Mouse (Mus musculus): Measurements from ENCODE around the gene Smyd4. TPM values are rescaled to one million over a fixed set of nuclear protein-coding genes. Genes with fewer than 3 reads are reported as not detected.
"Not testable (repeated sequence)": the region's sequence is repeated elsewhere in the genome, so short reads cannot be mapped to it uniquely, and the experiment has no call there.

Gene Smyd4
- polyA plus RNA-seq, 1 experiment from 2014 or later: 13.9 TPM

- ATAC-seq (ENCODE audit: low FRiP score): no peak
Observed at GRCm38 (mm10) chr11:75351225-75351624, 3.0 kb downstream of the Smyd4 start.

GRCm38 (mm10) chr11:75355475-75355874, 7.2 kb downstream of the Smyd4 start:
- 90% methylated on average over 1 of the region's 1 CpGs for WGBS
- H3K27me3 ChIP-seq (ENCODE audit: control insufficient read depth, insufficient read depth, low read length): no peaks in the 10 kb centered on the region

More at GRCm38 (mm10) chr11:75351225-75351624, 3.0 kb downstream of the Smyd4 start:
- Histone ChIP-seq H3K36me3 (ENCODE audit: control insufficient read depth, insufficient read depth, low read length) (no peaks in the 10 kb centered on the region), H3K9ac (ENCODE audit: low read depth, low read length) (no peak overlapping the region), H3K4me2 (replicated peaks; ENCODE audit: low read depth, low read length) (no peak overlapping the region), H3K4me1 (replicated peaks; ENCODE audit: control insufficient read depth, insufficient read depth, low read length) (no peaks in the 10 kb centered on the region), H3K27me3 (ENCODE audit: control insufficient read depth, insufficient read depth, low read length) (no peaks in the 10 kb centered on the region), H3K4me3 (ENCODE audit: low read depth, low read length) (no peak overlapping the region), H3K27ac (ENCODE audit: low read depth, low read length) (no peak overlapping the region), H3K9me3 (ENCODE audit: control insufficient read depth, low read length) (no peaks in the 10 kb centered on the region)
- no peak for DNase-seq (ENCODE audit: low spot score)

GRCm38 (mm10) chr11:75377125-75377524, 28.9 kb downstream of the Smyd4 start:
- Histone ChIP-seq H3K27ac (ENCODE audit: low read depth, low read length) (no peak overlapping the region), H3K9ac (ENCODE audit: low read depth, low read length) (no peak overlapping the region), H3K9me3 (ENCODE audit: control insufficient read depth, low read length) (no peaks in the 10 kb centered on the region), H3K4me1 (replicated peaks; ENCODE audit: control insufficient read depth, insufficient read depth, low read length) (no peaks in the 10 kb centered on the region), H3K36me3 (ENCODE audit: control insufficient read depth, insufficient read depth, low read length) (no peaks in the 10 kb centered on the region), H3K4me3 (ENCODE audit: low read depth, low read length) (no peak overlapping the region), H3K4me2 (replicated peaks; ENCODE audit: low read depth, low read length) (no peak overlapping the region), H3K27me3 (ENCODE audit: control insufficient read depth, insufficient read depth, low read length) (no peaks in the 10 kb centered on the region)
- no peak for ATAC-seq (ENCODE audit: low FRiP score)
- DNase-seq (ENCODE audit: low spot score): no peak
- WGBS: 88% methylated on average over 1 of the region's 1 CpGs

More at GRCm38 (mm10) chr11:75355475-75355874, 7.2 kb downstream of the Smyd4 start:
- ATAC-seq (ENCODE audit: low FRiP score): no peak
- no peak overlapping the region for H3K4me3 ChIP-seq (ENCODE audit: low read depth, low read length)
- H3K36me3 ChIP-seq (ENCODE audit: control insufficient read depth, insufficient read depth, low read length): no peaks in the 10 kb centered on the region
- H3K4me1 ChIP-seq (replicated peaks; ENCODE audit: control insufficient read depth, insufficient read depth, low read length): no peaks in the 10 kb centered on the region
- H3K9me3 ChIP-seq (ENCODE audit: control insufficient read depth, low read length): no peaks in the 10 kb centered on the region
- H3K4me2 ChIP-seq (replicated peaks; ENCODE audit: low read depth, low read length): no peak overlapping the region
- H3K9ac ChIP-seq (ENCODE audit: low read depth, low read length): no peak overlapping the region
- H3K27ac ChIP-seq (ENCODE audit: low read depth, low read length): no peak overlapping the region
- DNase-seq (ENCODE audit: low spot score): no peak

- H3K27ac ChIP-seq (ENCODE audit: low read depth, low read length); ATAC-seq (ENCODE audit: low FRiP score); H3K4me2 ChIP-seq (replicated peaks; ENCODE audit: low read depth, low read length); H3K27me3 ChIP-seq (ENCODE audit: control insufficient read depth, insufficient read depth, low read length); H3K4me1 ChIP-seq (replicated peaks; ENCODE audit: control insufficient read depth, insufficient read depth, low read length); H3K36me3 ChIP-seq (ENCODE audit: control insufficient read depth, insufficient read depth, low read length); H3K9me3 ChIP-seq (ENCODE audit: control insufficient read depth, low read length); H3K9ac ChIP-seq (ENCODE audit: low read depth, low read length); H3K4me3 ChIP-seq (ENCODE audit: low read depth, low read length); DNase-seq (ENCODE audit: low spot score): not testable (repeated sequence)
- 94% methylated on average over 2 of the region's 2 CpGs for WGBS
Observed at GRCm38 (mm10) chr11:75378786-75379185, 30.6 kb downstream of the Smyd4 start.

- not testable (repeated sequence) for ATAC-seq (ENCODE audit: low FRiP score)
- WGBS: 59% methylated on average over 3 of the region's 3 CpGs
Observed at GRCm38 (mm10) chr11:75383529-75383928, 35.3 kb downstream of the Smyd4 start.

GRCm38 (mm10) chr11:75395611-75396010, 47.4 kb downstream of the Smyd4 start:
- Histone ChIP-seq H3K9me3 (ENCODE audit: control insufficient read depth, low read length) (no peaks in the 10 kb centered on the region), H3K4me2 (replicated peaks; ENCODE audit: low read depth, low read length) (no peak overlapping the region), H3K4me1 (replicated peaks; ENCODE audit: control insufficient read depth, insufficient read depth, low read length) (no peaks in the 10 kb centered on the region), H3K27me3 (ENCODE audit: control insufficient read depth, insufficient read depth, low read length) (no peaks in the 10 kb centered on the region), H3K27ac (ENCODE audit: low read depth, low read length) (no peak overlapping the region), H3K9ac (ENCODE audit: low read depth, low read length) (no peak overlapping the region), H3K36me3 (ENCODE audit: control insufficient read depth, insufficient read depth, low read length) (no peaks in the 10 kb centered on the region), H3K4me3 (ENCODE audit: low read depth, low read length) (no peak overlapping the region)
- WGBS: 88% methylated on average over 1 of the region's 1 CpGs
- DNase-seq (ENCODE audit: low spot score): no peak
- ATAC-seq (ENCODE audit: low FRiP score): no peak

More at GRCm38 (mm10) chr11:75383529-75383928, 35.3 kb downstream of the Smyd4 start:
- not testable (repeated sequence) for H3K4me3 ChIP-seq (ENCODE audit: low read depth, low read length); H3K27ac ChIP-seq (ENCODE audit: low read depth, low read length); H3K36me3 ChIP-seq (ENCODE audit: control insufficient read depth, insufficient read depth, low read length); DNase-seq (ENCODE audit: low spot score); H3K4me2 ChIP-seq (replicated peaks; ENCODE audit: low read depth, low read length); H3K9ac ChIP-seq (ENCODE audit: low read depth, low read length); H3K4me1 ChIP-seq (replicated peaks; ENCODE audit: control insufficient read depth, insufficient read depth, low read length); H3K9me3 ChIP-seq (ENCODE audit: control insufficient read depth, low read length); H3K27me3 ChIP-seq (ENCODE audit: control insufficient read depth, insufficient read depth, low read length)

GRCm38 (mm10) chr11:75397452-75397851, 49.2 kb downstream of the Smyd4 start:
- H3K36me3 ChIP-seq (ENCODE audit: control insufficient read depth, insufficient read depth, low read length): no peaks in the 10 kb centered on the region
- 86% methylated on average over 7 of the region's 7 CpGs for WGBS
- no peak overlapping the region for H3K4me2 ChIP-seq (replicated peaks; ENCODE audit: low read depth, low read length)
- no peak overlapping the region for H3K27ac ChIP-seq (ENCODE audit: low read depth, low read length)
- ATAC-seq (ENCODE audit: low FRiP score) (no peak), DNase-seq (ENCODE audit: low spot score) (no peak)
- no peaks in the 10 kb centered on the region for H3K4me1 ChIP-seq (replicated peaks; ENCODE audit: control insufficient read depth, insufficient read depth, low read length)
- no peaks in the 10 kb centered on the region for H3K27me3 ChIP-seq (ENCODE audit: control insufficient read depth, insufficient read depth, low read length)
- H3K9me3 ChIP-seq (ENCODE audit: control insufficient read depth, low read length): no peaks in the 10 kb centered on the region
- no peak overlapping the region for H3K4me3 ChIP-seq (ENCODE audit: low read depth, low read length)
- no peak overlapping the region for H3K9ac ChIP-seq (ENCODE audit: low read depth, low read length)

GRCm38 (mm10) chr11:75399411-75399841, 51.2 kb downstream of the Smyd4 start:
- Histone ChIP-seq H3K27ac (ENCODE audit: low read depth, low read length) (no peak overlapping the region), H3K4me2 (replicated peaks; ENCODE audit: low read depth, low read length) (no peak overlapping the region), H3K4me1 (replicated peaks; ENCODE audit: control insufficient read depth, insufficient read depth, low read length) (no peaks in the 10 kb centered on the region), H3K4me3 (ENCODE audit: low read depth, low read length) (no peak overlapping the region), H3K27me3 (ENCODE audit: control insufficient read depth, insufficient read depth, low read length) (no peaks in the 10 kb centered on the region), H3K9ac (ENCODE audit: low read depth, low read length) (no peak overlapping the region), H3K36me3 (ENCODE audit: control insufficient read depth, insufficient read depth, low read length) (no peaks in the 10 kb centered on the region), H3K9me3 (ENCODE audit: control insufficient read depth, low read length) (no peaks in the 10 kb centered on the region)
- 91% methylated on average over 11 of the region's 11 CpGs for WGBS
- DNase-seq (ENCODE audit: low spot score) (no peak), ATAC-seq (ENCODE audit: low FRiP score) (no peak)

- Histone ChIP-seq H3K9ac (ENCODE audit: low read depth, low read length) (no peak overlapping the region), H3K4me2 (replicated peaks; ENCODE audit: low read depth, low read length) (no peak overlapping the region), H3K9me3 (ENCODE audit: control insufficient read depth, low read length) (no peaks in the 10 kb centered on the region), H3K4me3 (ENCODE audit: low read depth, low read length) (no peak overlapping the region), H3K27me3 (ENCODE audit: control insufficient read depth, insufficient read depth, low read length) (no peaks in the 10 kb centered on the region), H3K36me3 (ENCODE audit: control insufficient read depth, insufficient read depth, low read length) (no peaks in the 10 kb centered on the region), H3K27ac (ENCODE audit: low read depth, low read length) (no peak overlapping the region), H3K4me1 (replicated peaks; ENCODE audit: control insufficient read depth, insufficient read depth, low read length) (no peaks in the 10 kb centered on the region)
- DNase-seq (ENCODE audit: low spot score) (no peak), ATAC-seq (ENCODE audit: low FRiP score) (no peak)
- 73% methylated on average over 9 of the region's 9 CpGs for WGBS
Observed at GRCm38 (mm10) chr11:75400099-75400498, 51.9 kb downstream of the Smyd4 start.

All from hindbrain, embryonic 11.5 days (tissue).